Mouse (Mus musculus): ENCODE results near the gene Eif2s2.

Gene Eif2s2

DNA sequence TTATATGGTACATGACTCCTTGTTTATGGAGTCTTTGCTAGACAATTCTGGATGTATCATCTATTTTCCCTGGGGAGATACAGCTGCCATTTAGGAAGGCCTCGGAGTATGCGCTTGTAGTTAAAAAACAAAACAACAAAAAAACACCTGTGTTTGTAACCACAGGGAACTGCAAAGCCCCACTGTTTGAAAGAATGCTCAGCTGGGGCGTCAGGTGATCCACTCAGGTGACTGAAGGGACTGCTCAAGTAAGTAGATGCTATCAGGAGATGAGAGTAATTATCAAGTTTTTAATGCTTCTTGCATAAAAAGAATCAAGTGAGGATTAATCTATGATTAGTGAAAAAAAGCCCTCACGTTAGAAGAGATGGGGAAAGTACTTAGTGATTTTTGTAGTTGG, 813 bp upstream of the Eif2s2 start:
- DNase-seq (ENCODE audit: extremely low read depth, low read depth), result no peak

GRCm38 (mm10) chr2:154893045-154893385, 280 bp upstream of the Eif2s2 start:
- DNase-seq (ENCODE audit: extremely low read depth, low read depth), result no peak

GRCm38 (mm10) chr2:154891585-154891984, 1.1 kb downstream of the Eif2s2 start:
- DNase-seq (ENCODE audit: extremely low read depth, low read depth), result no peak

- DNase-seq (ENCODE audit: extremely low read depth, low read depth), result no peak
These were observed 16.1 kb downstream of the Eif2s2 start for GRCm38 (mm10) chr2:154876621-154877020.

- no peak for DNase-seq (ENCODE audit: extremely low read depth, low read depth)
These were observed 22.6 kb downstream of the Eif2s2 start for GRCm38 (mm10) chr2:154869954-154870641.

DNA sequence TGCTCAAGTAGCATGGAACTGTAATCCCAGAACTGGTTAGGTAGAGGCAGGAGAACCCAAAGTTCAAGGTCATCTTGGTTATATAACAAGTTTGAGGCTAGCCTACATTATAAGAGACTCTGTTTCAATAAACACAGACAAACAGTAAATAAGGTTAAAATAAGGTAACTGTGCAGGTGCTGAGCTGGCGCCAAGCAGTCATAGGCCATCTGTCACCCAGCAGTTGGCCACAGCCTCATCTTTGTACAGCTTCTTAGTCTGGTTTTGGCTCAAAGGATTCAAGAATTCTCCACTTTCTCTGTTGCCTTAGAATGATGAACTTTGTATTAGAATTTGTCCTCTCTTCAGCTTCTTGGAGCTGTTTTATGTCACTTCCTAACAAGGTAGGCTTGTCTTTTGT, 24.6 kb downstream of the Eif2s2 start:
- DNase-seq (ENCODE audit: extremely low read depth, low read depth), result no peak

- no peak for DNase-seq (ENCODE audit: extremely low read depth, low read depth)
These were observed 27.0 kb downstream of the Eif2s2 start for GRCm38 (mm10) chr2:154865696-154866095.

GRCm38 (mm10) chr2:154863672-154864071, 29.1 kb downstream of the Eif2s2 start:
- no peak for DNase-seq (ENCODE audit: extremely low read depth, low read depth)

DNA sequence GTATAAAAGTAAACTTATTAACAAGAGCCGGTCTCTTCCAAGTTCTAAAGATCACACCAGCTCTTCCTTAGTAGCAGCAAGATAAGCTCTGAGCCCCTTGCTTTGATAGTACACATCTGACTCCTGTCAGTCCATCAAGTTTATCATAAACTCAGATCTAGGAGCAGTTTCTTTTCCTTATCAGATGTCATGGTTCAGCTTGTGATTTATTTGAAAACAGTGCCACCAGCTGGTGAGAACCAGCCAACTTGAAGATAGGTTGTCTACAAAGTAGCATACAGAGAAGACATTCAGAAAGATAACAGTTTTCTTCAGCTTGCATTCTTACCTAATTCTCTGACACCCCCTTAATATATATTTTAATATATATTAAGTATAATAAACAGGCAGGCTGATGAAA, 37.4 kb downstream of the Eif2s2 start:
- DNase-seq (ENCODE audit: extremely low read depth, low read depth), result no peak

- DNase-seq (ENCODE audit: extremely low read depth, low read depth), result no peak
These were observed 44.6 kb downstream of the Eif2s2 start for GRCm38 (mm10) chr2:154848086-154848485.

- DNase-seq (ENCODE audit: extremely low read depth, low read depth), result no peak
These were observed 56.2 kb downstream of the Eif2s2 start for GRCm38 (mm10) chr2:154836537-154836936.

DNA sequence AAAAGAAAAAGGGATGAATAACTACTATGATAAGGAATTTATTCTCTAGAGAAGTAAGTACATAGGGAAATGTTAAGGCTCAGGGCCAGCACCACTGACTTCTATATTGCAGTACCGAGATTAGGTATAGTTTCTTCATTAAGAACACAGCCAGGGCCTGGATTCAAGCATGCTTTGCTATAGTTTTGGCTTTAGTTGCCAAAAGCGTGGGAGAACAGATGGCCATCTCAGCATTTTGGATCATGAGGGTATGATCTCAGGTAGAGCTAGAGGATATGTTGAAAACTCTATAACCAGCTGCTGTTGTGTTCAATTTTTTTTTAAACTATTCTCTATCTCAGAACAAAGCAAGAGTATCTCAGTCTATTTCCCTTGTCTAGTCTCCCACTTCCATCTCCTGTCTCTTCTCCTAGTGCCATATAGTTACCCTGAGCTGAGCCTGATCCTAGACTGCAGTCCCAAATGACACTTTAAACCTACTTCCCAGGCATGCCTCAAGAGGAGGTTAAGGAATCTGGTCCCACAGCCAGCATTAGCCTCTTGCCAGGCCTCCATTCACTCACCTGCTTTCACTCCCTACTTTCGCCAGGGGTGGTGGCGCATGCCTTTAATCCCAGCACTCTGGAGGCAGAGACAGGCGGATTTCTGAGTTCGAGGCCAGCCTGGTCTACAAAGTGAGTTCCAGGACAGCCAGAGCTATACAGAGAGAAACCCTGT, 58.4 kb downstream of the Eif2s2 start:
- no peak for DNase-seq (ENCODE audit: extremely low read depth, low read depth)

DNA sequence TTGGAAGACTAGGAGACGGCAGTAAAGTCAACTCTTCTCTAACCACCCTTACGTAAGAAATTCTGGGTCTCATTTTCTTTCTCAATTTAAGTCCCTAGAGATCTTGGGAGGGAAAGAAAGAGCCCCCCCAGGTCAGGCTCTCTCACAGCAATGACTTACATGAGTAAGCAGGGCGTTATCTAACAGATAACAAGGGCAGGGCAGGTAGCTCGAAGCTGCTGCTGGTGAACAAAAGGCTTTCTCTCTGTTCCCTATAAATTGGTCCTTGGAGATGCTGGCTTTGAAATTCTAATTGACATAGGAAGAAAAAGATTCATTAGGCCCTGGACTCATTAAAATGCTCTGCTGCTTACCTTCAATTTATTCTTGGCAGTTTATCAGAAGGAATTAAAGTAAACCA, 60.3 kb downstream of the Eif2s2 start:
- DNase-seq (ENCODE audit: extremely low read depth, low read depth), result no peak

- no peak for DNase-seq (ENCODE audit: extremely low read depth, low read depth)
These were observed 65.2 kb downstream of the Eif2s2 start for GRCm38 (mm10) chr2:154827521-154827920.

GRCm38 (mm10) chr2:154826054-154826538, 66.6 kb downstream of the Eif2s2 start:
- DNase-seq (ENCODE audit: extremely low read depth, low read depth), result no peak

All from MEL-GATA-1-ER (cell line).